Mouse (Mus musculus) thymus, postnatal 4 days (tissue): Measurements from ENCODE around the gene Hist1h2bh.
A peak's percentile ranks its signal among the peaks of the same experiment; 100 is the strongest.

Experiments
- DNase-seq: peaks from one replicate; pipeline ENCODE4 v3.0.0; 2021

Hist1h2bh gene

DNA sequence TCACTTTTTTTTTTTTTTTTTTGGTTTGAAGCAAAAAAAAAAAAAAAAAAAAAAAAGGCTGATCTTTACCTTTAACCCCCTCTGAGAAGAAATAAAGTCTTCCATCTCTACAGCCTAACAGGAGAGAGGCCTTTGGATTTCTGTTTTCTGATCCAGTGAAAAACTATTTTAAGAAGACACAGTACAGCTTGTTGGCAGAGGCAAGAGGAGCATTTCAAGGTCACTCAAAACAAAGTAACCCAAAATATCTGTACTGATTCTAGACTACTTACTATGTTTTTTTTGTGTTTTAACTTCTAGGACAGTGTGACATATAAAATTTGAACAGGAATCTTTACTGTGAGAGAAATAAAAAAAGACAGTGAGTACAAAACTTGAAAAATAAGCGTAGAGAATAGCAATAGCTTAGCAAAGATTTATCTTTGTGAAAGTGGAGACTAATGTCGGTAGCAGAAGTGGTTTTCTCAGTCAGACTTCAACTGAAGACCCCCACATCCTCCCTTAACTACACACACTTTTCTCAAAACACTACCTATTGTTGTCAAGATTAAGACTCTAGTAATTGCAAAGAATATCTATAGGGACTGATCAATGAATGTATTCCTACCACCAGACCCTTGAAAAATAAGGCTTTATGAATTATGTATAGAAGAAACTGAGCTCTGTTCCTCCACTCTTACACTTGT, 13.6 kb downstream of the Hist1h2bh start:
- no peak for DNase-seq

- DNase-seq, result no peak
Measured at GRCm38 (mm10) chr13:23529005-23529404, 14.2 kb downstream of the Hist1h2bh start.

DNA sequence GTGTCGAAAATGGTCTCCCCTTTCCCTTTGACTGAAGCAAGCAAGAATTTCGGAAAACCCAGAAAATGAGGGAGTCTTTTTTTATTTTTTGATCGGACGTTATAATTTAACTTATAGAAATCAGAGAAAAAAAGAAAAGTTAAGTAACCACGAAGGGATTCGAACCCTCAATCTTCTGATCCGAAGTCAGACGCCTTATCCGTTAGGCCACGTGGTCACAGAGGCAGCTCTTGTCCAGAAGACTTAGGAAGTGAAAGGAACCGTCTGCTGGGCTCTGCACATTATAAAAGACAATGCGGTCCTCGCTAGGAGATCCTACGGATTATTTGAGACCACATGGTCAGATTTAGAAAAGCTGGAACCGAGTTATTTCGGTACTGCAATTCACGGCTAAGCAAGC, 16.9 kb downstream of the Hist1h2bh start:
- peak; percentile 87 for DNase-seq

DNA sequence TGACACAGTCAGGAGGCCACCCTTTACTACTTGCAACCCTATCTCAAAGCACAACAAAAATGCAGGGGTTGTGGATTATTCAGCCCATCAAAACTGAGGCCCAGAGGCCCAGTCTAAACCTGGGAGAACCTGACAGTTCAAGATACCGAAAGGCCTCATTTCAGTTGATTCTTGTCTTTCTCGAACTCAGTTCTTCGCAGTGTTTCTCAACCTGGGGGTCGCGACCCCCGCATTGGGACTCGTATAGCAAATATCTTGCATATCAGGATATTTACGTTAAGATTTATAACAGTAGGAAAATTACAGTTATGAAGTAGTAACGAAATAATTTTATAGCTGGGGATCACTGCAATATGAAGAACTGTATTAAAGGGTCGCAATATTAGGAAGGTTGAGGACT, 17.3 kb downstream of the Hist1h2bh start:
- DNase-seq, result peak; percentile 42

- DNase-seq, result peak; percentile 89
Measured at GRCm38 (mm10) chr13:23524654-23525053, 18.5 kb downstream of the Hist1h2bh start.

- DNase-seq, result no peak
Measured at GRCm38 (mm10) chr13:23523976-23524375, 19.2 kb downstream of the Hist1h2bh start.

- peak; percentile 93 for DNase-seq
Measured at GRCm38 (mm10) chr13:23521703-23522102, 21.5 kb downstream of the Hist1h2bh start.

GRCm38 (mm10) chr13:23519416-23519815, 23.8 kb downstream of the Hist1h2bh start:
- peak; percentile 79 for DNase-seq

GRCm38 (mm10) chr13:23518885-23519284, 24.3 kb downstream of the Hist1h2bh start:
- peak; percentile 82 for DNase-seq

- no peak for DNase-seq
Measured at GRCm38 (mm10) chr13:23518295-23518603, 24.9 kb downstream of the Hist1h2bh start.

DNA sequence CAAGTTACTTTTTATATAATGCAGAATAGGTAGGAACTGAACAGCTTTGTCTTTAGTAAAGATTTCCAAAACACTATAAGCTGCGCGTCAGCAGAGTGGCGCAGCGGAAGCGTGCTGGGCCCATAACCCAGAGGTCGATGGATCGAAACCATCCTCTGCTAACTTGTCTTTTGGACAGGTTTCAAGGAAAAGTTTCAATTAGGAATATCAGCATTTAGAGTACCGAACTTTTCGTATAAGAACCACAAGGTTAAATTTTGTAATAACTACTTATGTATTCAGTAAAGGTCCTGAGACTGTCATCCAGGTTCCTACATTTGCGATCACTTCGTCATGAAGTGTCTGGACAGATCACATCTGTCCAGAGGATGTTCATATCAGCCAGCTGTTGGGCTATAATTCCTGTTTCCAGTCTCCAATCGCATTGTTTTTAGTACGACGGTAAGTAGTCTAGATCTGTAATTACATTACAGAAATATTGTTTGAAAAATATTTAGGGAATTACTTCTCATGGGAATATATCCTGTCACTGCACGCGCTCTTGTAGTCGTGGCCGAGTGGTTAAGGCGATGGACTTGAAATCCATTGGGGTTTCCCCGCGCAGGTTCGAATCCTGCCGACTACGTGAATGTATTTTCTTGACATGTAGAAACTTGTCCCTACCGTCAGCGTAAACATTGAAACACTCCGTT, 25.4 kb downstream of the Hist1h2bh start:
- peak; percentile 93 for DNase-seq

DNA sequence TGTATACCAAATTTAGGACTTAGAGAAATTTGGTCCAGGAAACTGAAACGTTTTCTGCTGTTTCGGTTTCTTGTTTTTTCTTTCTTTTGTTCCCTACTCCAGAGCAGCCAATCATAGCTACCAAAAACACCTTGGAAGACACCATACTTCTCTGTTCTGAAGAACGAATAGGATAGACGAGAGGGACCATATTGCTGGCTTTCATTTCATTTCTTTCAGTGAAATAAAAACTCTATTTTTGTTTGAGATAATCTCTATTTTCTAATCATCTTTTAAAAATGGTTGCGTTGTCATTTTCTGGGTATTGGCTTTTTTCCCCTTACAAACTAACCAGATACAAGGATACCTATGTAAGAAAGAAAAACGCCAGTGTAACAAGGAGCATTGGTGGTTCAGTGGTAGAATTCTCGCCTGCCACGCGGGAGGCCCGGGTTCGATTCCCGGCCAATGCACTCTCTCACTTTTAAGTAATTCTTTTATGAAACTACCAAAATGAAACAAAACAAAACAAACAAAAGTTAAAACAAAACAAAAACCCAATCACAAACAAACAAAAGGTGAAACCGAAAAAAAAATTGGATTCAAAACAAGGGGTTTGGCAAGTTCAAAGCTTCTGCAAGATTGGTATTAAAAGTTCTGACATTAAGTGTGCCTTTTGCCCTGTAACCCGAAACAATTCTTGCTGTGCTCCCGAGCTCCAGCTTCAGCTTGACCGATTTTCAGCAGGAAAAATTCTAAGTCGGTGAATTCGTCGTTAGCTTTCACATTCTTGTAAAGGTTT, 26.2 kb downstream of the Hist1h2bh start:
- peak; percentile 85 for DNase-seq

GRCm38 (mm10) chr13:23515826-23516620, 27.2 kb downstream of the Hist1h2bh start:
- DNase-seq, result no peak

DNA sequence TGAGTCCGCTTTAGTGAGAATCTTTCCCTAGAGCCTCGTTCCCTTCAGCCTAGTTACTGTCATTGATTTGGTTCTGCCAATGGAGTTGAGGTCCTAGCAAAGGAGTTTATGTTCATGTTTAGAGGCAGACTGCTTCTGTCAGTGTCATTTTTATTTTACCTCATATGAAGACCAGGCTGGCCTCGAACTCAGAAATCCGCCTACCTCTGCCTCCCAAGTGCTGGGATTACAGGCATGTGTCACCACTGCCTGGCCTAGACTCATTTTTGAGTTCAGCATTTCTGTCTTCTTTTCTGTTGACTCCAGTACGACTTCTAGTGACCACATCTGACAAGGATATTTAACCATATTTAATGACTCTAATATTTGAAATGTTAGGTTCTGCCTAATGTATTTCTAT, 27.9 kb downstream of the Hist1h2bh start:
- DNase-seq, result no peak

DNA sequence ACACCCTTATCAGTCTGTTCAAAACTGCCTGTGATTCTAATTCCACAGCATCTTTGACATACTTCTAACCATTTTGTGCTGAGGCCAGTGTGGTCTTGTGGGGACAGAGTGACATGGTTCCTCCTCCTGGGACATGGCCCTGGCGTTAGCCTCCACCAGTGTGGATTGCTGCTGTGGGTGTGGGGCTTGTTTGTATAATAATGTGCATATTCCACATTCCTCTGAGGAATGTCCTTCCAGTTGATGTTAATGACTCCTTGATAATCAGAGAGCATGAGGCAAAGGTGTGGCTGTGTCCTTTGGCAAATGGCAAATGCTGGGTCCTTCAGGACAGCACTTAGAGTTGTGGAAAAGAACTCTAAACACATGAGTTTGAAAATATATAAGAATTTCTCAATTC, 29.7 kb downstream of the Hist1h2bh start:
- no peak for DNase-seq

- DNase-seq, result no peak
Measured at GRCm38 (mm10) chr13:23510127-23510526, 33.1 kb downstream of the Hist1h2bh start.

DNA sequence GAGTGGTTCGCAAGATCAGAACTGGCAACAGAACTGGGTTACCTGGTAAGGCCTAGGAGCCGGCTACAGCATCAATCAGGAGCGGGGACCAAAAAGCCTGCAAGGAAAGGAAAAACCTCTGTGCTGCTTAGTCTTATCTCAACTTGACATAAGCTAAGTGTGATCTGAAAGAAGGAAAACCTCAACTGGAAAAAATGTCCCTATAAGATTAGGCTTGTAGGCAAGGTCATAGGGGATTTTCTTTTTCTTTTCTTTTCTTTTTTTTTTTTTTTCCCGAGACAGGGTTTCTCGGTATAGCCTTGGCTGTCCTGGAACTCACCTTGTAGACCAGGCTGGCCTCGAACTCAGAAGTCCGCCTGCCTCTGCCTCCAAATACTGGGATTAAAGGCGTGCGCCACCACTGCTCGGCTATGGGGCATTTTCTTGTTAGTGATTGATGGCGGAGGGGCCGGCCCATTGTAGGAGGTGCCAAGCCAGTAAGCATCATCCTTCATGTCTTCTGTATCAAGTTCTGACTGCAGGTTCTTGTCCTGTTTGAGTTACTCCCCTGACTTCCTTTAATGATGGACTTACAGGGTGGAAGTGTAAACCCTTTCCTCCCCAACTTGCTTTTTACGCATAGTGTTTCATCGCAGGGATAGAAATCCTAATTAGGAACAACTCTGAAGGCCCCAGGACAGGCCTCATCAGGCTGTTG, 36.2 kb downstream of the Hist1h2bh start:
- no peak for DNase-seq

DNA sequence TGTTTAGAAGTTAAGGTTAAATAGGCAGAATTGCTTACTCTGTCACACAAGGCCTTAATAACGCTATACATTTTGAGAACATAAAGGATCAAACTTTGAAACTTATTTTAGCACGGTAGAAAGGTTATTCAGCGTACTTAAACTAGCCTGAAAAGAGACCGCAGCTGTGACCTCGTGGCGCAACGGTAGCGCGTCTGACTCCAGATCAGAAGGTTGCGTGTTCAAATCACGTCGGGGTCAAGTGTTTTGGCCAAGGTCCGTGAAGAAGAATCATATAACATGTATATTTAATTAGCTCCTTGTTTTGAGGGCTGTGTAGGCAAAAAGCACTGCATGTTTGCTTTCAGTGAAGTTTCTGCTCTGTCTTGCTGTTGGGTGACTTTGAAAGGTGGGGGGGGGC, 36.8 kb downstream of the Hist1h2bh start:
- DNase-seq, result peak; percentile 79

GRCm38 (mm10) chr13:23505662-23506345, 37.4 kb downstream of the Hist1h2bh start:
- DNase-seq, result peak; percentile 43

- peak; percentile 76 for DNase-seq
Measured at GRCm38 (mm10) chr13:23503797-23504196, 39.4 kb downstream of the Hist1h2bh start.

GRCm38 (mm10) chr13:23502916-23503315, 40.3 kb downstream of the Hist1h2bh start:
- DNase-seq, result no peak

GRCm38 (mm10) chr13:23502031-23502567, 41.1 kb downstream of the Hist1h2bh start:
- DNase-seq, result no peak
